Mouse (Mus musculus): ENCODE measurements at regions not wholly inside any gene's neighbourhood (a gene's known extent, or its start where the extent isn't known, plus 50 kb on each side); places are given as distances from the start of the nearest gene placed in this dataset.

GRCm38 (mm10) chr7:130028945-130029344 is 437.3 kb downstream of the Wdr11 start:
- DNase-seq (ENCODE audit: extremely low spot score, low read depth, low spot score), result no peak

- no peak for DNase-seq (ENCODE audit: extremely low spot score, low read depth, low spot score)
Observed at GRCm38 (mm10) chr7:130030711-130031110, 439.0 kb downstream of the Wdr11 start.

- no peak for DNase-seq (ENCODE audit: extremely low spot score, low read depth, low spot score)
Observed at GRCm38 (mm10) chr7:130036235-130036634, 444.6 kb downstream of the Wdr11 start.

- DNase-seq (ENCODE audit: extremely low spot score, low read depth, low spot score), result no peak
Observed at GRCm38 (mm10) chr7:130036845-130037572, 445.3 kb downstream of the Wdr11 start.

GRCm38 (mm10) chr7:130037573-130037925 is 445.9 kb downstream of the Wdr11 start:
- no peak for DNase-seq (ENCODE audit: extremely low spot score, low read depth, low spot score)

GRCm38 (mm10) chr7:130040596-130040995 is 448.9 kb downstream of the Wdr11 start:
- DNase-seq (ENCODE audit: extremely low spot score, low read depth, low spot score), result no peak

GRCm38 (mm10) chr7:130041402-130041965 is 449.8 kb downstream of the Wdr11 start:
- DNase-seq (ENCODE audit: extremely low spot score, low read depth, low spot score), result no peak

- DNase-seq (ENCODE audit: extremely low spot score, low read depth, low spot score), result no peak
Observed at GRCm38 (mm10) chr7:130042296-130042910, 450.7 kb downstream of the Wdr11 start.

GRCm38 (mm10) chr7:130043397-130044234 is 452.0 kb downstream of the Wdr11 start:
- no peak for DNase-seq (ENCODE audit: extremely low spot score, low read depth, low spot score)

GRCm38 (mm10) chr7:130044235-130044553 is 452.5 kb downstream of the Wdr11 start:
- DNase-seq (ENCODE audit: extremely low spot score, low read depth, low spot score), result no peak

GRCm38 (mm10) chr7:130044581-130044980 is 452.9 kb downstream of the Wdr11 start:
- no peak for DNase-seq (ENCODE audit: extremely low spot score, low read depth, low spot score)

GRCm38 (mm10) chr7:130046086-130046485 is 454.4 kb downstream of the Wdr11 start:
- DNase-seq (ENCODE audit: extremely low spot score, low read depth, low spot score), result no peak

GRCm38 (mm10) chr7:130047293-130048034 is 455.8 kb downstream of the Wdr11 start:
- DNase-seq (ENCODE audit: extremely low spot score, low read depth, low spot score), result no peak

GRCm38 (mm10) chr7:130048106-130048772 is 456.6 kb downstream of the Wdr11 start:
- no peak for DNase-seq (ENCODE audit: extremely low spot score, low read depth, low spot score)

GRCm38 (mm10) chr7:130049461-130049860 is 457.8 kb downstream of the Wdr11 start:
- no peak for DNase-seq (ENCODE audit: extremely low spot score, low read depth, low spot score)

- DNase-seq (ENCODE audit: extremely low spot score, low read depth, low spot score), result no peak
Observed at GRCm38 (mm10) chr7:130050120-130050519, 458.5 kb downstream of the Wdr11 start.

GRCm38 (mm10) chr7:130052376-130052775 is 460.7 kb downstream of the Wdr11 start:
- DNase-seq (ENCODE audit: extremely low spot score, low read depth, low spot score), result no peak

GRCm38 (mm10) chr7:130057708-130058107 is 462.5 kb downstream of the Ate1 start:
- DNase-seq (ENCODE audit: extremely low spot score, low read depth, low spot score), result no peak

- no peak for DNase-seq (ENCODE audit: extremely low spot score, low read depth, low spot score)
Observed at GRCm38 (mm10) chr7:130058267-130058666, 461.9 kb downstream of the Ate1 start.

All from hindlimb bud, embryonic 11.5 days (tissue).